Mouse (Mus musculus): ENCODE data around the gene Rab24. TPM values are rescaled to one million over a fixed set of nuclear protein-coding genes. Genes with fewer than 3 reads are reported as not detected.

The Rab24 gene
- 100 to 1,000 TPM; 157 to 162 TPM for polyA plus RNA-seq (2017; shearing (Covaris generic))

GRCm38 (mm10) chr13:55321434-55322129, at the start of gene Rab24:
TSS of gene Rab24 (minus strand) at chr13:55321946.

DNA sequence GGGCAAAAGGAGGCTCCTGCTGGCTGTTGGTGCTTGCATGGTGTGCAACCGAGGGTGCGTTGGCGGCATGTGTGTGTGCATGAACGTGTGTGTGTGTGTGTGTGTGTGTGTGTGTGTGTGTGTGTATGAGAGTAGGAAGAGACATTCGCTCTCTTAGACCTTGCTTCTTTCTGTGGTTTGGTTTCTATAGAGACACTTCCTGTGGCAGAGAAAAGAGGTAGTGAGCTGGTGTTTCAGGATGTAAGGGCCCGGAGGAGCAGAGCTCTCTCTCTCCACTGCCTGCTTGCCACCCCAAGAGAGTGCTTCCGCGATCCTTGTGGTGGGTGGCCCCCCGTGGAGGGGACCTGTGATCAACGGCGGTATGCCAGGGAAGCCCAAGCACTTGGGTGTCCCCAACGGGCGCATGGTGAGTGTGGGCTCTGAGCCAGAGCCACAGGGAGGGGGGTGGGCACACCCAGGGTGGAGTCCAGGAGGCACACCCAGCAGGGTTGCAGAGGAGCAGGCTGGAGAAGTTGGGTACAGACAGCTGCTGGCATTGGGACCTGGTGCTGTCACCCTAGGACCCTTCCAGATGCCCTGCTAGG, 47.9 kb upstream of the Rab24 start, which contains the start of gene Rgs14:
TSS of gene Rgs14 (plus strand) at position 202 of the 584 bp plus-strand sequence.

DNA sequence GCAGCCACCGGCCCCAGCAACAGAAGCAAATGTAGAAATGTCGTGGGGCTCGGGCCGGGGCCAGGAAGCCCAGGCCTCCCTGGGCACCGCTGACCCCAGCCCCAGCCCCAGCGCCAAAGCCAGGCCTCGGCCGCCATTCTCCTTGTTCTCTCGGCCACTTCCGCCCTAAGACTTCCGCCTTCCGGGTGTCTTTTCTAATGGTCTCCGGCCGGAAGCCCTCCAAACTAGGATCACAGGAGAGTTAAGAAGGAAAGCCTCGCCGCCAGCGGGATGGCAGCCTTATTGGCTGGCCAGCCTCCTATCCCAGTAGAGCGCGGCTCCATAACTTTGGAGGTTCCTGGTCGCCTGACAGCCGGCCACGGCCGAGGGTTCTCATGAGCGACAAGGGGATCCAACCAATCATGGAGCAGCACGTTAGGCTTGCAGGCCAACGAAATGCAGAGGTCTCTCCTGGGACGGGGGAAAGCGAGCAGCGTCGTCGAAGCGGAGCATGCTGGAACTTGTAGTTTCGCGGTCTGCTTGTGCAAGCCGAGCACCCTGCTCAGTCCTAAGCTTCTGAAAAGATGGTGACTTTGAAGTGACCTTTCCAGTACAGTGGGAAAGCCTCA, 40.8 kb upstream of the Rab24 start, which contains the start of gene Lman2:
TSS of gene Lman2 (minus strand) at position 331 of the 608 bp plus-strand sequence.

GRCm38 (mm10) chr13:55329683-55330566, 8.2 kb upstream of the Rab24 start, which contains the start of gene Mxd3:
TSS of gene Mxd3 (minus strand) at chr13:55329823.

GRCm38 (mm10) chr13:55319931-55320533, 1.7 kb downstream of the Rab24 start, which contains the start of gene Prelid1:
TSS of gene Prelid1 (plus strand) at chr13:55320500.

Other genes with a start within 250 kb of the Rab24 start
- gene Uimc1, start 221.6 kb downstream of the Rab24 start, polyA plus RNA-seq (2017; shearing (Covaris generic)) = 10 to 100 TPM; 68.0 to 80.8 TPM
- gene Zfp346, start 216.6 kb downstream of the Rab24 start, polyA plus RNA-seq (2017; shearing (Covaris generic)) = 10 to 100 TPM; 30.6 to 35.8 TPM
- gene Gm17617, start 188.4 kb downstream of the Rab24 start, polyA plus RNA-seq (2017; shearing (Covaris generic)) = not detected
- not detected for gene Fgfr4, start 169.3 kb downstream of the Rab24 start, polyA plus RNA-seq (2017; shearing (Covaris generic))
- gene Nsd1, start 112.2 kb downstream of the Rab24 start, polyA plus RNA-seq (2017; shearing (Covaris generic)) = 10 to 100 TPM; 61.8 to 69.0 TPM
- gene Prelid1, start 1.4 kb downstream of the Rab24 start, polyA plus RNA-seq (2017; shearing (Covaris generic)) = 100 to 1,000 TPM; 286 to 289 TPM
- 1 to 10 TPM in 1 of 2 experiments, under 1 TPM in 1; 0.51 to 1.2 TPM for gene Mxd3, start 7.9 kb upstream of the Rab24 start, polyA plus RNA-seq (2017; shearing (Covaris generic))
- gene Lman2, start 40.8 kb upstream of the Rab24 start, polyA plus RNA-seq (2017; shearing (Covaris generic)) = 100 to 1,000 TPM; 138 to 149 TPM
- 100 to 1,000 TPM; 144 to 172 TPM for gene Rgs14, start 47.8 kb upstream of the Rab24 start, polyA plus RNA-seq (2017; shearing (Covaris generic))
- under 1 TPM; 0.05 to 0.13 TPM for gene Slc34a1, start 76.2 kb upstream of the Rab24 start, polyA plus RNA-seq (2017; shearing (Covaris generic))
- gene Pfn3, start 93.3 kb upstream of the Rab24 start, polyA plus RNA-seq (2017; shearing (Covaris generic)) = not detected
- not detected for gene F12, start 104.8 kb upstream of the Rab24 start, polyA plus RNA-seq (2017; shearing (Covaris generic))
- 100 to 1,000 TPM; 281 to 356 TPM for gene Grk6, start 123.1 kb upstream of the Rab24 start, polyA plus RNA-seq (2017; shearing (Covaris generic))
- 1 to 10 TPM; 1.7 to 2.1 TPM for gene Prr7, start 142.3 kb upstream of the Rab24 start, polyA plus RNA-seq (2017; shearing (Covaris generic))
- not detected for gene Dbn1, start 166.2 kb upstream of the Rab24 start, polyA plus RNA-seq (2017; shearing (Covaris generic))
- 10 to 100 TPM; 14.8 to 15.1 TPM for gene Pdlim7, start 191.7 kb upstream of the Rab24 start, polyA plus RNA-seq (2017; shearing (Covaris generic))
- 1 to 10 TPM; 2.4 to 8.6 TPM for gene Dok3, start 207.3 kb upstream of the Rab24 start, polyA plus RNA-seq (2017; shearing (Covaris generic))
- gene Ddx41, start 214.7 kb upstream of the Rab24 start, polyA plus RNA-seq (2017; shearing (Covaris generic)) = 10 to 100 TPM; 78.5 to 92.3 TPM
- 10 to 100 TPM; 53.3 to 66.9 TPM for gene Fam193b, start 249.2 kb upstream of the Rab24 start, polyA plus RNA-seq (2017; shearing (Covaris generic))

Data from inflammation-experienced regulatory T-cells (primary cell).